Mouse (Mus musculus) WW6 (cell line): ENCODE measurements around the gene Pde4b.

ENCODE experiments used
- DNase-seq: peaks from one replicate; pipeline ENCODE4 v3.0.0-alpha.2; 2013; ENCODE audit warnings: low read depth, low spot score

Pde4b gene

GRCm38 (mm10) chr4:102607744-102608416, 520.5 kb downstream of the Pde4b start:
- no peak for DNase-seq

DNA sequence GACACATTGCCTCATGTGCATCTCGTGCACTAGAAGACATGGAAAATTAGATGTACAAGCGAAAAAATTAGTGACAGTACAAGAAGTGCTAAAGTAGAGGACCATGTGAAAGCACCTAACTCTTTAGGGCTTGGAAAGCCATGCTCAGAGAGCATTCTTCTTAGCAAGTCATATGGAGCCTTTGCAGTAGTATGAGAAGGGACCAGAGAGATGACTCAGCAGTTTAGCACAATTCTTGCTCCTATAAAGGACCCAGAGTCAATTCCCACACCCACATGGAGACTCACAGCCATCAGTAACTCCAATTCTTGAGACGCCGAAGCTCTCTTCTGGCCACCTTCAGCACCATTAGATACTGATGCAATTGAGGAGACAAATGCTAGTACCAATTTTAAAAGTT, 525.3 kb downstream of the Pde4b start:
- DNase-seq = no peak

GRCm38 (mm10) chr4:102617774-102618173, 530.4 kb downstream of the Pde4b start:
- no peak for DNase-seq

GRCm38 (mm10) chr4:102618609-102619008, 531.3 kb downstream of the Pde4b start:
- no peak for DNase-seq

- no peak for DNase-seq
Measured at GRCm38 (mm10) chr4:102620179-102620910, 533.0 kb downstream of the Pde4b start.

GRCm38 (mm10) chr4:102621120-102621519, 533.8 kb downstream of the Pde4b start:
- no peak for DNase-seq

DNA sequence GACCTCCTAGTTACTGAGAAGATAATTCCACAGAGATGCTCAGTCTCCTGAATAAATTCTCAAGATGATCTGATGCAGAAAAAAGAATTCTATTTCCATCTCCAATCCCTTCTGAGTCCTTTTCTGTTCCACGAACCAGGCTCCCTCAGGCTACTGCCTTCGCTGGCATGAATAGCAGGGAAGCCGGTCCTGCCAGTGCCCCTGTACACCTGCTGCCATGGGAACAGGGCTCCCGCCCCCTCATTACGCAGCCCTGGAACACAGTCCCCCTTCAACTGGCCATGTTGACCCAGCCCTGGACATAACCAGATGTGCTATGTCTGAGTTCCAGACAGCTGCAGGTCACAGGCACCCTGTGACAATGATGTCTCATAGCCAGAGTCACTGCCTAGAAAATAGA, 535.6 kb downstream of the Pde4b start:
- DNase-seq = no peak

- no peak for DNase-seq
Measured at GRCm38 (mm10) chr4:102623789-102624611, 536.7 kb downstream of the Pde4b start.

GRCm38 (mm10) chr4:102624937-102625336, 537.6 kb downstream of the Pde4b start:
- no peak for DNase-seq

DNA sequence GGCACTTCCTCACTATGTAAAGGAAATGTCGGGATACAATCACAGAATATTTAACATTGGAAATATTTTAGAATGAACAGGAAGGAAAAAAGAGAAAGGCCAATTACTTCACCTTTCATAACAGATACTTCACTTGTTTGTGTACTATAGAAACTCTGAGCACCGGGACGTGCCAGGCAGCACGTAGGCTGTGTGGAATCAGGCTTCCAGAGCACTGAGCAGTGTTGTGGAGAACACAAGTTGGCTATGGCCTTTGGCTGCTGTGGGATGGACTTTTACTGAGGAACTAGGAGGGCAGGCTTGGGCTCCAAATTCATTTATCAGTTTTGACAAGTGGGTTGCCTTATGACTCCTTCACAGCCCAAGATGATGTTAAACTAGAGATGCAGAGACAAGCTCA, 540.5 kb downstream of the Pde4b start:
- DNase-seq = no peak

DNA sequence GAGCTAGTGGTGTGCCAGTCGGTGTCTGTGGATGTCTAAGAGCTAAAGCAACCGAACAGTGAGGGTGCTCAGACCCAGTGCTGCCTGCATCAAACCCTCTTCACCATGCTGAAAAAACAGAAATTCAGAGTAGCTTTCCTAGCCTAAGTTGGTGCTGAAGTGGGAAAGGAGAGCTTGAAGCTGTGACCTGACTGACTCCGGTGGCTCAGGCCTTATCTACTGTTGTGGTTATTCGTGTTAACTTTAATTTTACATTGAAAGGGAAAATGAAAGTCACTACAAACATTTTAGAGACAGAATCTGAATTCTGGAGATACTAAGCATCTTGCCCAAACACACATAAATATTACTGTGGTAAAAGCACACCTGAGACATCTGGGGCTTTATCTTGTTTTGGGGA, 542.3 kb downstream of the Pde4b start:
- no peak for DNase-seq

- DNase-seq = no peak
Measured at GRCm38 (mm10) chr4:102630261-102630660, 542.9 kb downstream of the Pde4b start.

DNA sequence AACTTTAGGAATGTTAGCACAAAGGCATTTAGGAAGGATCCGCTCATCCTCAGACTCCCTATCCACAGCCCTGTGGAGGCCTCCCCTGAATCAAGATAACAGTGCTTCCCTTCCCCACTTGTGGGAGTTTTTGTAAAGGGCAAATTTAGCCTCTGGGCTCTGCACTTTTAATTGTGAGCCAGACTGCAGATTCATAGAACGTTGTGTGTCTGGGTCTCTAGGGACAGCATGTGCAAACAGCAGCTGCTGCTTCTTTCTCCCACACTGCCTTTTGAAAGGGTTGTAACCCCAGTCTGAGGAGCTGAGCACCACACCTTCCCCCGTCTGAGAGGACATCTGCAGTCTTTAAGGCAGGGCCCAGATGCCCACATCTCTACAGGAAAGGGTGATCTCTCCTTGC, 544.3 kb downstream of the Pde4b start:
- no peak for DNase-seq

- no peak for DNase-seq
Measured at GRCm38 (mm10) chr4:102633241-102633640, 545.9 kb downstream of the Pde4b start.

GRCm38 (mm10) chr4:102635258-102635657, 547.9 kb downstream of the Pde4b start:
- no peak for DNase-seq

DNA sequence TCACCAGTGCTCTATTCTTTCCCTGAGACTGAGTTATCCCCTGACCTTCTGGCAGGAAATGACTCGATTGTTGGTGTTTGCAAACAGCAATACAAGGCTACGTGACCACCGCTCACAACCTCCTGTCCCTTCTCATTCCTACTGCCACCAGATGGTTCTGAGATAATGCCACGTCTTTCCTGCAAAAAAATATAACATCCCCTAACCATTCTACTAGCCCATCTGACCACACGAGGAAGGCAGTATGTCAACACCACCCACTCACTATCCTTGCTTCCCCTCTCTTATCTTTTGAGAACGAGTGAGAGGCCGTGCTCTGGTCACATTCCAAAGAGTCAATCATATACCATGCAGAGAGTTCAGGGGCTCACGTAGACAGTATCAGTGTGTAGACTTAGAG, 548.6 kb downstream of the Pde4b start:
- no peak for DNase-seq

DNA sequence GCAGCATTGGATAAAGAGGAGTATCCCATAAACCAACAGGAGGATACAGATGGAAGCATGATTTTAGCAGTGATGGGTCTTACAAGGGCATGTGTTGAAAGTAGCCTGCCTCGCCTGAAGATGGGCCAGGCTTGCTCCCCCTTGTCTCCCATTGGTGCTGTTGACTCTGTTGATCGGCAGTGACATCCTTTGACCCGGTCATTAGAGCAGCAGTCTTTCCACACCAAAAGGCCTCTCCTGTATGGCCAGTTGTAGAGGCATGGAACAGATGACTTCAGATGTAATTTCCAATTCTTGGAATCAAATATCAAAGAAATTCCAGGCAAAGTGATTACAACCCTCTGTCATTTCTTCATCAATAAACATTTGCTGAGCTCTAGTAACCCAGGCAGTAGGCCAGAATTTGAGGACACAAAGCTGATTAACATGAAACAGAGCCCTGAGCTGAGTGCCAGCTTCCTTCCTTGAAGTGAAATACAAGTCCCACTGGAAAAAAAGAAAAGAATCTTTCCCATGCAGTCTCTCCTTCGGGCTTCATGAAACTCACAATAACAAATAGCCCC, 550.1 kb downstream of the Pde4b start:
- no peak for DNase-seq

- DNase-seq = no peak
Measured at GRCm38 (mm10) chr4:102640942-102641341, 553.6 kb downstream of the Pde4b start.

GRCm38 (mm10) chr4:102644062-102644461, 556.7 kb downstream of the Pde4b start:
- DNase-seq = no peak

DNA sequence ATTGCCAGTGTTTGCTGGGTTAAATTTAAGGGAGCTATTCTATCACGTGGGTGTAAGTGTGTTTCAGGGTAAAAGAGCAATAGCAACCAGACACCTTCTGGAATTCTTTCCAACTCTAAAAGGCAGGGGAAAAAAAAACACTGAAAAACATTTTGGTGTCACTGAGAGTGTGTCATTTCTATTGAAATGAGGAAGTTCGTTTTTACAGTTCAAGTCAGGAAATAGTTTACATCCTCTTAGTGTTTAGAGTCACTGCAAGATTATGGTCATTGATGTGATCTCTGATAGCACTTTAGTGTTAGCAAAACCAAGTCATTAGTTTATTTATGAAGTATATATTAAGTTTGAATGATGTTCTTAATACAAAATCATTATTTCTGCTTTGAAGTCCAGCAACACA, 559.7 kb downstream of the Pde4b start:
- DNase-seq = no peak

GRCm38 (mm10) chr4:102655331-102655730, 568.0 kb downstream of the Pde4b start:
- no peak for DNase-seq

- DNase-seq = no peak
Measured at GRCm38 (mm10) chr4:102656494-102657036, 569.2 kb downstream of the Pde4b start.
